Mouse (Mus musculus) erythroblast, embryonic 14.5 days (primary cell): ENCODE data around the gene Tnip3.

Source experiments
- GATA1 ChIP-seq: IDR thresholded peaks from 2 replicates; pipeline ENCODE4 v1.6.1; 2012; ENCODE audit warnings: low read length, inconsistent platforms, mixed read lengths
- TAL1 ChIP-seq: IDR thresholded peaks from 3 replicates; pipeline ENCODE4 v1.6.1; 2012; ENCODE audit warnings: low read length, inconsistent platforms, mixed read lengths

GRCm38 (mm10) chr6:65598522-65598921 is 73.4 kb downstream of the Tnip3 start:
- TF ChIP-seq GATA1 (no peak), TAL1 (no peak)
